In the genomic region with DNA sequence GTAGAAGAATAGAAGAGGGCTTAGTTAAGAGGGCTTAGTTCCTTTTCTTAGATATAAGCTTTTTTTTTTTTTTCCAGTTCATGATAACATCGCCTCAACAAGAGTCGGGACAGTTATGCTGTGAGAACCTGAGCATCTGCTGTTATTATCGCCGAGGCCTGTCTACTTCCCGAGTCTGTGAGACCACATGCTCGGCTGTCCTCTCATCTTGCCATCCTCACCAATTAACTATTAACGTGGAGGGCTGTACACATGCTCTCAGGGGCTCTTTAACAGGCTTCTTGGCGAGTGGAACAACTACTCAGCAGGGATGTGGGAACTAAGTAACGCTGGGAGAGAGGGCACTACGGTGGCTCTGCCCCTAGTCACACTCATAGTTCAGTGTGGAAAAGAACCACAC, we compare ENCODE assay signal across 13 mouse cellular contexts.
A peak's percentile ranks its signal among the peaks of the same experiment; 100 is the strongest.
DNase-seq lines count a peak whose midpoint lies in the region; ATAC-seq lines count a peak whose summit lies in the region.
"Had no signal": no experiment of that assay in that cellular context is flagged by ENCODE, and none has a peak within 500 bp of the region (broad histone marks: within the 10 kb centered on the region; RNA-seq: fewer than 3 reads in every experiment).

No protein-coding gene starts in this region.

- no peak overlapping the region for H3K4me3 ChIP-seq in hindbrain, embryonic 11.5 days (ENCODE audit: low read depth, low read length)
- H3K4me3 ChIP-seq in hindbrain, embryonic 10.5 days, result no peak overlapping the region
- H3K4me3 ChIP-seq in neural tube, embryonic 11.5 days (ENCODE audit: low read depth, low read length), result no peak overlapping the region
- no peak overlapping the region for H3K4me3 ChIP-seq in forebrain, embryonic 12.5 days (replicated peaks)
- H3K4me3 ChIP-seq: liver, embryonic 13.5 days had no signal

- no peaks in the 10 kb centered on the region; the same call in 1 of the 2 replicates for H3K4me1 ChIP-seq in hindbrain, embryonic 11.5 days (replicated peaks; ENCODE audit: control insufficient read depth, insufficient read depth, low read length)
- H3K4me1 ChIP-seq in hindbrain, embryonic 10.5 days (replicated peaks), result 0 out of 2 replicates have a peak, but pooled peaks cover 4% of the 10 kb centered on the region
- H3K4me1 ChIP-seq in neural tube, embryonic 11.5 days (ENCODE audit: control insufficient read depth, insufficient read depth, low read length), result no peaks in the 10 kb centered on the region
- H3K4me1 ChIP-seq in forebrain, embryonic 12.5 days, result peaks cover 6% of the 10 kb centered on the region; the same call in 1 of the 2 replicates

- no peak overlapping the region for H3K27ac ChIP-seq in hindbrain, embryonic 11.5 days (ENCODE audit: low read depth, low read length)
- H3K27ac ChIP-seq in hindbrain, embryonic 10.5 days, result no peak overlapping the region
- no peak overlapping the region for H3K27ac ChIP-seq in neural tube, embryonic 11.5 days (ENCODE audit: low read depth, low read length)
- H3K27ac ChIP-seq in forebrain, embryonic 12.5 days, result 0 out of 2 replicates have a peak overlapping the region, but pooled peaks have one; percentile 50
- H3K27ac ChIP-seq: liver, embryonic 13.5 days had no signal

- WGBS in hindbrain, embryonic 11.5 days, result 39% methylated on average over 10 of the region's 10 CpGs
- WGBS in hindbrain, embryonic 10.5 days, result 41% methylated on average over 10 of the region's 10 CpGs
- 42% methylated on average over 10 of the region's 10 CpGs for WGBS in neural tube, embryonic 11.5 days
- WGBS in forebrain, embryonic 12.5 days, result 16% methylated on average over 10 of the region's 10 CpGs

- no peaks in the 10 kb centered on the region for H3K27me3 ChIP-seq in hindbrain, embryonic 11.5 days (ENCODE audit: control insufficient read depth, insufficient read depth, low read length)
- H3K27me3 ChIP-seq in hindbrain, embryonic 10.5 days (ENCODE audit: insufficient read depth, poor library complexity, severe bottlenecking), result no peaks in the 10 kb centered on the region
- H3K27me3 ChIP-seq in neural tube, embryonic 11.5 days (ENCODE audit: control insufficient read depth, insufficient read depth, low read length), result no peaks in the 10 kb centered on the region
- H3K27me3 ChIP-seq in forebrain, embryonic 12.5 days, result no peaks in the 10 kb centered on the region
- H3K27me3 ChIP-seq: liver, embryonic 13.5 days had no signal

- no peak overlapping the region for H3K4me2 ChIP-seq in hindbrain, embryonic 11.5 days (replicated peaks; ENCODE audit: low read depth, low read length)
- H3K4me2 ChIP-seq in neural tube, embryonic 11.5 days (ENCODE audit: low read depth), result no peak overlapping the region
- H3K4me2 ChIP-seq in forebrain, embryonic 12.5 days, result 0 out of 2 replicates have a peak overlapping the region, but pooled peaks have one; percentile 21
- H3K4me2 ChIP-seq: liver, embryonic 13.5 days had no signal

- H3K9me3 ChIP-seq in hindbrain, embryonic 11.5 days (ENCODE audit: control insufficient read depth, low read length), result no peaks in the 10 kb centered on the region
- no peaks in the 10 kb centered on the region for H3K9me3 ChIP-seq in hindbrain, embryonic 10.5 days
- H3K9me3 ChIP-seq in neural tube, embryonic 11.5 days (ENCODE audit: control insufficient read depth, low read length), result no peaks in the 10 kb centered on the region
- H3K9me3 ChIP-seq in forebrain, embryonic 12.5 days, result no peaks in the 10 kb centered on the region
- H3K9me3 ChIP-seq: liver, embryonic 13.5 days had no signal

- no peaks in the 10 kb centered on the region for H3K36me3 ChIP-seq in hindbrain, embryonic 11.5 days (ENCODE audit: control insufficient read depth, insufficient read depth, low read length)
- H3K36me3 ChIP-seq in hindbrain, embryonic 10.5 days, result no peaks in the 10 kb centered on the region
- H3K36me3 ChIP-seq in neural tube, embryonic 11.5 days (ENCODE audit: control insufficient read depth, insufficient read depth, low read length), result no peaks in the 10 kb centered on the region
- H3K36me3 ChIP-seq in forebrain, embryonic 12.5 days (replicated peaks), result no peaks in the 10 kb centered on the region
- H3K36me3 ChIP-seq: liver, embryonic 13.5 days had no signal

- DNase-seq in hindbrain, embryonic 11.5 days (ENCODE audit: low spot score), result no peak
- no peak for DNase-seq in hindbrain, embryonic 10.5 days (ENCODE audit: low spot score)
- no peak for DNase-seq in neural tube, embryonic 11.5 days (ENCODE audit: low spot score)
- no peak for DNase-seq in neural tube, embryonic 10.5 days (ENCODE audit: extremely low spot score, low spot score)
- peak; percentile 85 for DNase-seq in retina, postnatal 1 day
- no peak for DNase-seq in thymus, postnatal 36 days
- DNase-seq in urinary bladder, postnatal 14 days (ENCODE audit: low spot score), result no peak
- DNase-seq: heart, adult 18-20 months; heart, postnatal 4 days; liver, embryonic 13.5 days; lung, postnatal 14 days; thymus, adult 18-20 months had no signal

- H3K9ac ChIP-seq in hindbrain, embryonic 11.5 days (ENCODE audit: low read depth, low read length), result no peak overlapping the region
- H3K9ac ChIP-seq in neural tube, embryonic 11.5 days (ENCODE audit: low read length), result no peak overlapping the region
- no peak overlapping the region for H3K9ac ChIP-seq in forebrain, embryonic 12.5 days
- H3K9ac ChIP-seq: liver, embryonic 13.5 days had no signal

- ATAC-seq in hindbrain, embryonic 11.5 days (ENCODE audit: low FRiP score), result peak; percentile 65
- ATAC-seq in neural tube, embryonic 11.5 days (ENCODE audit: insufficient read depth, low FRiP score, low TSS enrichment), result peak; percentile 20; the same call in 1 of the 2 replicates
- ATAC-seq in forebrain, embryonic 12.5 days (ENCODE audit: low FRiP score), result peak; percentile 70; the same call in 1 of the 2 replicates

Comparison
In these comparisons a context has a peak if more than half of its experiments do, and no peak if none do; other contexts are left out.
1. ATAC-seq: peak in every context shown above with its lines; median percentile 70 in forebrain, embryonic 12.5 days; 65 in hindbrain, embryonic 11.5 days; 20 in neural tube, embryonic 11.5 days.